Mouse (Mus musculus) limb, embryonic 15.5 days (tissue): ENCODE data around the gene 4930544D05Rik. TPM values are rescaled to one million over a fixed set of nuclear protein-coding genes. Genes with fewer than 3 reads are reported as not detected.

ENCODE experiments used
- ATAC-seq: fragments of 200-750 bp; cut with Nextera tagmentation; 2 replicates; pipeline ENCODE4 v1.8.0; 2017; ENCODE audit warnings: low read depth, moderate TSS enrichment; ENCODE audit not compliant: insufficient number of reproducible peaks, low FRiP score, low TSS enrichment
- H3K27ac ChIP-seq: fragments of 300-500 bp; sonication (generic); 2 replicates; pipeline ENCODE4 v1.5.1; 2015; ENCODE audit warnings: moderate library complexity, mild to moderate bottlenecking, inconsistent platforms
- H3K27me3 ChIP-seq: fragments of 300-500 bp; sonication (generic); 2 replicates; pipeline ENCODE4 v1.6.1; 2015; ENCODE audit warnings: inconsistent platforms
- H3K36me3 ChIP-seq: fragments of 300-500 bp; sonication (generic); 2 replicates; pipeline ENCODE4 v1.6.1; 2015; ENCODE audit warnings: inconsistent platforms
- H3K4me1 ChIP-seq: fragments of 300-500 bp; sonication (generic); 2 replicates; pipeline ENCODE4 v1.6.1; 2015; ENCODE audit warnings: inconsistent platforms
- H3K4me2 ChIP-seq: fragments of 300-500 bp; sonication (generic); 2 replicates; pipeline ENCODE4 v1.6.1; 2015; ENCODE audit warnings: mild to moderate bottlenecking, inconsistent platforms
- H3K4me3 ChIP-seq: fragments of 300-500 bp; sonication (generic); 2 replicates; pipeline ENCODE4 v1.5.1; 2015; ENCODE audit warnings: mild to moderate bottlenecking, inconsistent platforms
- H3K9ac ChIP-seq: fragments of 300-500 bp; sonication (generic); 2 replicates; pipeline ENCODE4 v1.6.1; 2015; ENCODE audit warnings: inconsistent platforms
- H3K9me3 ChIP-seq: fragments of 300-500 bp; sonication (generic); 2 replicates; pipeline ENCODE4 v1.6.1; 2016; ENCODE audit warnings: inconsistent platforms
- WGBS: fragments of 180-500 bp; shearing (Covaris S2); methylation state at CpG from one replicate; pipeline ENCODE4 v1.1.7; 2015; 5-methylcytosine and 5-hydroxymethylcytosine counted together
- polyA plus RNA-seq: library from polyadenylated mRNA; unstranded; fragments of >200 nt; fragmentation: Nextera tagmentation; extraction: Ambion mirVana; gene quantifications from 2 replicates; pipeline ENCODE4 v1.2.1, GENCODE M21; 2015

The 4930544D05Rik gene
- polyA plus RNA-seq, 1 experiment from 2014 or later: not detected

DNA sequence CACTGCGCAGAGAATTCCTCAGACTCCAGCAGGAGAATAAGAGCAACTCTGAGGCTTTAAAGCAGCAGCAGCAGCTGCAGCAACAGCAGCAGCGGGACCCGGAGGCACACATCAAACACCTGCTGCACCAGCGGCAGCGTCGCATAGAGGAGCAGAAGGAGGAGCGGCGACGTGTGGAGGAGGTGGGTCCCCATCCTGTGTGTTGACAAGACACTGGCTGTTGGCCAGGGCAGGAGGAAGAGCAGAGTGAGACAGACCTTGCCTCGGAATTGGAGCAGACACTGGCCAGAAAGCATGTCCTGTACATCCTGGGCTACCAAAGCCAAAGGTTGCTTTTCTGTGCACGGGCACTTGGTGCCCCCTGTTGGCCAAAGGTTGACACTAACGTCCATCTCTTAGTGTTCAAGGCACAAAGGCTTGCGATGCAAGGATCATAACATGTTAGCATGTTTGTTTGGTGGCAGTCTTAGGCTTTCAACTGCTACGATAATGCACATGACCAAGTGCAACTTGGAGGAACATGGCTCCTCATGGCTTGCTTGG is 10.6 kb upstream of the 4930544D05Rik start:
- Histone ChIP-seq H3K4me2 (no peak overlapping the region), H3K27ac (no peak overlapping the region), H3K27me3 (no peaks in the 10 kb centered on the region), H3K9me3 (no peaks in the 10 kb centered on the region), H3K36me3 (peaks cover 80% of the 10 kb centered on the region), H3K9ac (no peak overlapping the region), H3K4me3 (no peak overlapping the region), H3K4me1 (no peaks in the 10 kb centered on the region)
- no peak for ATAC-seq
- WGBS: 53% methylated on average over 14 of the region's 14 CpGs

DNA sequence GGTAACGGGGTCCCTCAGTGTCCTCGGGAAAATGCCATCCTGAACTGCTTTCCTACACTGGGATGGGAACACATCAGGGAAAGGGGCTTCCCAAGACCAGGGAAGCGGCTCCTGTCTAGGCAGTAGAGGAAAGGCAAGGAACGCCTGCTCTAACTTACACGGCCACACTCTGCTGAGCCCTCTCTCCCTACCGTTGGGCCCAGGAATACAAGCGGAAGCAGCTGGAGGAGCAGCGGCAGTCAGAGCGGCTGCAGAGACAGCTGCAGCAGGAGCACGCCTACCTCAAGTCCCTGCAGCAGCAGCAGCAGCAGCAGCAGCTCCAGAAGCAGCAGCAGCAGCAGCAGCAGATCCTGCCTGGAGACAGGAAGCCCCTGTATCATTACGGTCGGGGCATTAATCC is 8.9 kb upstream of the 4930544D05Rik start:
- no peaks in the 10 kb centered on the region for H3K9me3 ChIP-seq
- no peak overlapping the region for H3K9ac ChIP-seq
- WGBS: 63% methylated on average over 12 of the region's 12 CpGs
- no peak overlapping the region for H3K4me3 ChIP-seq
- 0 out of 2 replicates have a peak overlapping the region, but pooled peaks have one; percentile 38 for H3K27ac ChIP-seq
- peaks cover 90% of the 10 kb centered on the region for H3K36me3 ChIP-seq
- ATAC-seq: no peak
- no peaks in the 10 kb centered on the region for H3K27me3 ChIP-seq
- no peaks in the 10 kb centered on the region for H3K4me1 ChIP-seq
- no peak overlapping the region for H3K4me2 ChIP-seq

DNA sequence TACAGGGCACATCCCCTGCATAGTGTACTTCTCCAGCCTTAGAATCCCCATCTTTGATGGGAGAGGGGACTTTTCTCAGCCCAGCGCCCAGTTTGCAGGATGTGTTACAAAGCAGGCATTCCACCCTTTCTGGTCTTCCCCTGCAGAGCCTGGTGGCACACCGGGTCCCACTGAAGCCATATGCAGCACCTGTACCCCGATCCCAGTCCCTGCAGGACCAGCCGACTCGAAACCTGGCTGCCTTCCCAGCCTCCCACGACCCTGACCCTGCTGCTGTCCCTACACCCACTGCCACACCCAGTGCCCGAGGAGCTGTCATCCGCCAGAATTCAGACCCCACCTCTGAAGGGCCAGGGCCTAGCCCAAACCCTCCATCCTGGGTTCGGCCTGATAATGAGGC is 8.0 kb upstream of the 4930544D05Rik start:
- WGBS: 90% methylated on average over 9 of the region's 9 CpGs
- Histone ChIP-seq H3K4me3 (no peak overlapping the region), H3K9ac (no peak overlapping the region), H3K4me1 (no peaks in the 10 kb centered on the region), H3K36me3 (peaks cover 92% of the 10 kb centered on the region), H3K9me3 (no peaks in the 10 kb centered on the region), H3K27me3 (no peaks in the 10 kb centered on the region), H3K27ac (no peak overlapping the region), H3K4me2 (no peak overlapping the region)
- no peak for ATAC-seq

DNA sequence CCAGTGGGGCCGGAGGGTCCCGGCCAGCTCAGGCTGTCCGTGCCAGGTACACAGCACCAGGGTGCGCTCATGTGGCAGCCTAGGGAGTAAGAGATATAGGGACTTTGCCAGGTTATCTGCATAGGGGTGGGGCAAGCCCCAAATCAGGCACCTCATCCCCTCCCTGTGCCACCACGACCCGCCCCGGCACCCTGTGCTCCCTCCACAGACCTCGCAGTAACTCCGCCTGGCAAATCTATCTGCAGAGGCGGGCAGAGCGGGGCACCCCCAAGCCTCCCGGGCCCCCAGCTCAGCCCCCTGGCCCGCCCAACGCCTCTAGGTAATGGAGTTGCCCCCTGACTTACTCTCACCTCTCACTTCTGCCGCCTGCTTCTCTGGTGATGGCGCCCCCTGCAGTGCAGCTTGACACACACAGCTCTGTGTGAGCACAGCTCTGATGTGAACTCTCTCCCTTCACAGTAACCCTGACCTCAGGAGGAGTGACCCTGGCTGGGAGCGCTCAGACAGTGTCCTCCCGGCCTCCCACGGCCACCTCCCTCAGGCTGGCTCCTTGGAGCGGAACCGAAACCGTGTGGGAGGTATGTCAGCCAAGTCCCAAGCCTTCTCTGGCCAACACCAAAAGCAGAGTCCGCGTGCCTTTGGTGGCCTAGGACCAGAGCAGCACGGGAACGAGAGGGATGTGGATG is 7.1 kb upstream of the 4930544D05Rik start:
- Histone ChIP-seq H3K4me2 (no peak overlapping the region), H3K9ac (no peak overlapping the region), H3K27ac (no peak overlapping the region), H3K4me1 (no peaks in the 10 kb centered on the region), H3K4me3 (no peak overlapping the region), H3K36me3 (peaks cover 97% of the 10 kb centered on the region), H3K27me3 (no peaks in the 10 kb centered on the region), H3K9me3 (no peaks in the 10 kb centered on the region)
- ATAC-seq: no peak
- WGBS: 91% methylated on average over 26 of the region's 26 CpGs

- Histone ChIP-seq H3K36me3 (peaks cover 75% of the 10 kb centered on the region), H3K4me1 (peaks cover 13% of the 10 kb centered on the region), H3K27ac (no peak overlapping the region), H3K4me2 (no peak overlapping the region), H3K4me3 (no peak overlapping the region), H3K27me3 (no peaks in the 10 kb centered on the region), H3K9me3 (no peaks in the 10 kb centered on the region), H3K9ac (no peak overlapping the region)
- ATAC-seq: no peak
- 81% methylated on average over 4 of the region's 4 CpGs for WGBS
These were observed 4.9 kb upstream of the 4930544D05Rik start for GRCm38 (mm10) chr11:70610752-70611151.

DNA sequence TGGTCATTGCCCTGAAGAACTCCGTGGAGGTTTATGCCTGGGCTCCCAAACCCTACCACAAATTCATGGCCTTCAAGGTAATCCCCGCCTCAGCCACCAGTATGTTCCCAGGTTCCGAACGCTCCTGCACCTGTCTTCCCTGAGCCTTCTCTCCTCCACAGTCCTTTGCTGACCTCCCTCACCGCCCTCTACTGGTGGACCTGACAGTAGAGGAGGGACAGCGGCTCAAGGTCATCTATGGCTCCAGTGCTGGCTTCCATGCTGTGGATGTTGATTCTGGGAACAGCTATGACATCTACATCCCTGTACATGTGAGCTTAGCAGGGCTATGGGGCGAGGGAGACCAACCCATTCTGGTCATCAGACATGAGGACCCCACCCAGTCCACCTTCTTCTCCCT is 3.1 kb upstream of the 4930544D05Rik start:
- WGBS: 75% methylated on average over 7 of the region's 7 CpGs
- no peak overlapping the region for H3K27ac ChIP-seq
- no peaks in the 10 kb centered on the region for H3K9me3 ChIP-seq
- H3K4me1 ChIP-seq: peaks cover 15% of the 10 kb centered on the region
- no peak overlapping the region for H3K4me3 ChIP-seq
- H3K9ac ChIP-seq: no peak overlapping the region
- no peaks in the 10 kb centered on the region for H3K27me3 ChIP-seq
- H3K4me2 ChIP-seq: no peak overlapping the region
- no peak for ATAC-seq
- H3K36me3 ChIP-seq: peaks cover 58% of the 10 kb centered on the region

DNA sequence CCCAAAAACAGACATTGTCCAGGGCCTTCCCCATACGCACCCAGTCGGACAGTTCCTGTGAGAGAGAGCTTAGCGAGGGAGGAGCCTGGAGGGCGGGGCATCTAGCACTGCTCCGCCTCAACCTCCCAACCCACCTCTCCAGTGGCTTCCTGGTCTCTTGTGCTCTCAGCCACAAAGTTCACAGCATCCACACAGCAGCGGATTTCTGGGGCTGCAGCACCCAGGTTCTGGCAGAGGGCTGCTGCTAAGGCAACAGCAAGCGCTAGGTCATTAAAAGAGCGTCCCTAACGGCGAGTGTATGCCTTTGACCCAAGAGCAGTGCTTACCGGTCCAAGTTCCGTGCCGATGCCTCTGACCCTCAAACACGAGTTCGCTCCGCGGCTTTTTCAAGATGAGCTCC is 574 bp upstream of the 4930544D05Rik start:
- peak overlapping the region; percentile 41 for H3K4me3 ChIP-seq
- H3K27me3 ChIP-seq: no peaks in the 10 kb centered on the region
- H3K36me3 ChIP-seq: peaks cover 32% of the 10 kb centered on the region
- H3K9ac ChIP-seq: peak overlapping the region; percentile 44; the same call in 1 of the 2 replicates
- H3K27ac ChIP-seq: peak overlapping the region; percentile 34
- peak; percentile 71 for ATAC-seq
- H3K9me3 ChIP-seq: no peaks in the 10 kb centered on the region
- H3K4me2 ChIP-seq: peak overlapping the region; percentile 91
- 2% methylated on average over 17 of the region's 17 CpGs for WGBS
- H3K4me1 ChIP-seq: peaks cover 15% of the 10 kb centered on the region

DNA sequence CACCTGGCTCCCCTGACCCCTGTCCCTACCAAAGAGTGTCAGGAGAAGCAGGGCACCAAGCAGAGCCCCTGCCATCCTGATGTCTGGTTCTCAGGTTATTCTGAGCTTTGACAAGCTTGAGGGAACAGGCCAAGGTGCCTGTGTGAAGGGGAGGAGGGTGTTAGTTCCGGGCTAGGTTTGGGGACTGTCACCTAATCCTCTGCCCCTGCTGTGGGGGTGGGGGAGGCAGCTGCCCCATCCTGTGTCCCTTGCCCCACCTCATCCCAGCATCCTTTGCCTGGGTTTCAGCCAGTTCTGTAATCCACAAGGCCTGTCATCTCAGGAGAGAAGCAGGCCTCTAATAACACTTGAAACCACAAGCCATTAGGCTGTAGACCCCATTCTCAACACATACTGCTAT is 3.5 kb downstream of the 4930544D05Rik start, which contains the start of gene Chrne:
Gene Chrne, minus strand, starts transcription at position 116 of the 400 bp plus-strand sequence.
- H3K36me3 ChIP-seq: no peaks in the 10 kb centered on the region
- no peak within 1 kb of the TSS for H3K4me2 ChIP-seq
- no peak within 1 kb of the TSS for H3K4me3 ChIP-seq
- no peaks in the 10 kb centered on the region for H3K27me3 ChIP-seq
- H3K4me1 ChIP-seq: peaks cover 15% of the 10 kb centered on the region
- WGBS: 43% methylated on average over 1 of the region's 1 CpGs
- no peak within 1 kb of the TSS for H3K27ac ChIP-seq
- no peak for ATAC-seq
- no peaks in the 10 kb centered on the region for H3K9me3 ChIP-seq
- H3K9ac ChIP-seq: no peak within 1 kb of the TSS

GRCm38 (mm10) chr11:70621972-70622814 is 6.5 kb downstream of the 4930544D05Rik start:
- H3K36me3 ChIP-seq: no peaks in the 10 kb centered on the region
- 37% methylated on average over 7 of the region's 7 CpGs for WGBS
- H3K4me3 ChIP-seq: no peak overlapping the region
- no peaks in the 10 kb centered on the region for H3K27me3 ChIP-seq
- H3K27ac ChIP-seq: 0 out of 2 replicates have a peak overlapping the region, but pooled peaks have one; percentile 11
- no peaks in the 10 kb centered on the region for H3K9me3 ChIP-seq
- ATAC-seq: no peak
- H3K9ac ChIP-seq: no peak overlapping the region
- no peaks in the 10 kb centered on the region for H3K4me1 ChIP-seq
- H3K4me2 ChIP-seq: no peak overlapping the region

DNA sequence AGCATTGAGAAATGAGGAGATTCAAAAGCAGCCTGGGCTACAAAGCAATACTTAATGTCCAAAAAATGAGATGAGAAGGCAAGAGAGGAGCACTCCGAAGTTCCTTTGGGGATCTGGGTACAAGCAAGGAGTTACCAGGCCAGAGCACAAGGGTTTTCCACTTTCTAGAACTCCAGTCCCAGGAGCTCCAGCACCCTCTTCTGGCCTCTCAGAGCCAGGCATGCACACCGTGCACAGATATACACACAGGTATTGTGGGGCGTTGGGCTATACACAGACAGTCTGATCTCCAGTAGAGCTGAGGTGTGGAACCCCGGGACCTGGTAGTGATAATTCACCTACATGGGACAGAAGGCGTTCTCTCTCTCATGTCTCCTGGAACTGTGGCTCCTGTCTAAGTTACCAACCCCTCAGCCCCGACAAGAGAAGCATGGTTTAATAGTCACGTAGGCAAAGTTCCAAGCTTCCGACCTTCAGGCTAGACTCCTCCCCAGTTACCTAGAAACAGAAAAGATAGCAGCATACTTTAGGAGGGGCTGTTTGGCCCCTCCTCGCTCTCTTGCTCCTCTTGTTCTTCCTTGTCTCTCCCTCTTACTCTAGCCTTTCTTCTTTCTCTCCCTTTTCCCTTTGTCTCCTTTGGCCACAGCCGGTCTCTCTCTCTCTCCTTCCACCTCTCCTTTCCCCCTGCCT is 7.5 kb downstream of the 4930544D05Rik start:
- no peaks in the 10 kb centered on the region for H3K36me3 ChIP-seq

GRCm38 (mm10) chr11:70625473-70625872 is 9.8 kb downstream of the 4930544D05Rik start:
- no peaks in the 10 kb centered on the region for H3K9me3 ChIP-seq
- 42% methylated on average over 4 of the region's 4 CpGs for WGBS
- no peaks in the 10 kb centered on the region for H3K4me1 ChIP-seq
- H3K4me2 ChIP-seq: no peak overlapping the region
- no peaks in the 10 kb centered on the region for H3K27me3 ChIP-seq
- H3K27ac ChIP-seq: no peak overlapping the region
- no peaks in the 10 kb centered on the region for H3K36me3 ChIP-seq
- H3K4me3 ChIP-seq: no peak overlapping the region
- no peak overlapping the region for H3K9ac ChIP-seq
- no peak for ATAC-seq

More for the DNA sequence above, 7.5 kb downstream of the 4930544D05Rik start:
- H3K9me3 ChIP-seq: no peaks in the 10 kb centered on the region
- 77% methylated on average over 10 of the region's 10 CpGs for WGBS
- no peak overlapping the region for H3K9ac ChIP-seq
- H3K27ac ChIP-seq: no peak overlapping the region
- no peak overlapping the region for H3K4me3 ChIP-seq
- H3K4me1 ChIP-seq: no peaks in the 10 kb centered on the region
- H3K27me3 ChIP-seq: no peaks in the 10 kb centered on the region
- no peak for ATAC-seq
- H3K4me2 ChIP-seq: no peak overlapping the region
